Mouse (Mus musculus) ES-CJ7 (cell line): ENCODE data around the gene Thap7.
A peak's percentile ranks its signal among the peaks of the same experiment; 100 is the strongest.
"Not testable (repeated sequence)": the region's sequence is repeated elsewhere in the genome, so short reads cannot be mapped to it uniquely, and the experiment has no call there.

Experiments used
- DNase-seq: peaks from one replicate; pipeline ENCODE4 v3.0.0; 2011; ENCODE audit warnings: low read depth, low spot score

The Thap7 gene

GRCm38 (mm10) chr16:17530640-17531288 lies at the start of gene Thap7:
Gene Thap7, minus strand, starts transcription at chr16:17531136.
- peak; percentile 97 for DNase-seq

GRCm38 (mm10) chr16:17576825-17577215 lies 45.9 kb upstream of the Thap7 start:
- DNase-seq, result no peak

- peak; percentile 27 for DNase-seq
Observed at GRCm38 (mm10) chr16:17575870-17576824, 45.2 kb upstream of the Thap7 start.

GRCm38 (mm10) chr16:17566186-17566585 lies 35.2 kb upstream of the Thap7 start:
- no peak for DNase-seq

GRCm38 (mm10) chr16:17564771-17565170 lies 33.8 kb upstream of the Thap7 start:
- no peak for DNase-seq

- DNase-seq, result no peak
Observed at GRCm38 (mm10) chr16:17564221-17564620, 33.3 kb upstream of the Thap7 start.

GRCm38 (mm10) chr16:17563580-17563979 lies 32.6 kb upstream of the Thap7 start:
- no peak for DNase-seq

- DNase-seq, result peak; percentile 21
Observed at GRCm38 (mm10) chr16:17561751-17562208, 30.8 kb upstream of the Thap7 start, which contains the start of gene P2rx6. Gene P2rx6, plus strand, starts transcription at chr16:17561885.

GRCm38 (mm10) chr16:17561128-17561750 lies 30.3 kb upstream of the Thap7 start, which contains the start of gene Lrrc74b:
Gene Lrrc74b, minus strand, starts transcription at chr16:17561247.
- peak; percentile 80 for DNase-seq

- no peak for DNase-seq
Observed at GRCm38 (mm10) chr16:17559396-17560027, 28.6 kb upstream of the Thap7 start.

GRCm38 (mm10) chr16:17558811-17559210 lies 27.9 kb upstream of the Thap7 start:
- peak; percentile 58 for DNase-seq

- peak; percentile 74 for DNase-seq
Observed at GRCm38 (mm10) chr16:17557947-17558480, 27.1 kb upstream of the Thap7 start.

GRCm38 (mm10) chr16:17556907-17557306 lies 26.0 kb upstream of the Thap7 start:
- no peak for DNase-seq

- DNase-seq, result no peak
Observed at GRCm38 (mm10) chr16:17556180-17556579, 25.2 kb upstream of the Thap7 start.

- DNase-seq, result not testable (repeated sequence)
Observed at GRCm38 (mm10) chr16:17554702-17555101, 23.8 kb upstream of the Thap7 start.

- peak; percentile 98 for DNase-seq
Observed at GRCm38 (mm10) chr16:17553910-17554685, 23.2 kb upstream of the Thap7 start.

- DNase-seq, result no peak
Observed at GRCm38 (mm10) chr16:17552837-17553236, 21.9 kb upstream of the Thap7 start.

GRCm38 (mm10) chr16:17542632-17543031 lies 11.7 kb upstream of the Thap7 start:
- no peak for DNase-seq

GRCm38 (mm10) chr16:17536584-17536983 lies 5.6 kb upstream of the Thap7 start:
- no peak for DNase-seq

GRCm38 (mm10) chr16:17532676-17533329 lies 1.9 kb upstream of the Thap7 start:
- DNase-seq, result no peak
